Mouse (Mus musculus): ENCODE data around the gene AC140267.1.

Gene AC140267.1

GRCm38 (mm10) chr15:80263610-80264575, 28.3 kb downstream of the AC140267.1 start, which contains the start of gene Rps19bp1:
Gene Rps19bp1 (minus strand): TSS chr15:80264315.
- peak; percentile 84 to 93 for DNase-seq (ENCODE audit: low spot score in 2 of 2)

GRCm38 (mm10) chr15:80266281-80266680, 30.6 kb downstream of the AC140267.1 start:
- DNase-seq (ENCODE audit: low spot score in 2 of 2), result peak; percentile 47 to 82

- DNase-seq (ENCODE audit: low spot score in 2 of 2), result no peak
These were observed 36.3 kb downstream of the AC140267.1 start for GRCm38 (mm10) chr15:80271858-80272396.

- no peak for DNase-seq (ENCODE audit: low spot score in 2 of 2)
These were observed 41.5 kb downstream of the AC140267.1 start for GRCm38 (mm10) chr15:80277107-80277506.

- DNase-seq (ENCODE audit: low spot score in 2 of 2), result peak in 1 of 2 experiments; percentile 80
These were observed 42.0 kb downstream of the AC140267.1 start for GRCm38 (mm10) chr15:80277625-80278024.

- DNase-seq (ENCODE audit: low spot score in 2 of 2), result no peak
These were observed 42.6 kb downstream of the AC140267.1 start for GRCm38 (mm10) chr15:80278121-80278759.

- no peak for DNase-seq (ENCODE audit: low spot score in 2 of 2)
These were observed 43.4 kb downstream of the AC140267.1 start for GRCm38 (mm10) chr15:80279053-80279452.

GRCm38 (mm10) chr15:80280646-80281045, 45.0 kb downstream of the AC140267.1 start:
- peak; percentile 41 to 72 for DNase-seq (ENCODE audit: low spot score in 2 of 2)

Measured in spleen, postnatal 10 days (tissue).